Mouse (Mus musculus) embryonic fibroblast, embryonic 13.5 days (primary cell): ENCODE data around the gene Trappc11.

Source experiments
- CTCF ChIP-seq: IDR thresholded peaks from 2 replicates; pipeline ENCODE4 v1.5.1; 2011; ENCODE audit warnings: mild to moderate bottlenecking, control low read depth, low read length, moderate library complexity, borderline replicate concordance; ENCODE audit not compliant: insufficient read depth
- POLR2A ChIP-seq: IDR thresholded peaks from 2 replicates; pipeline ENCODE4 v1.6.1; 2011; ENCODE audit warnings: low read depth, mild to moderate bottlenecking, control low read depth, low read length, moderate library complexity

DNA sequence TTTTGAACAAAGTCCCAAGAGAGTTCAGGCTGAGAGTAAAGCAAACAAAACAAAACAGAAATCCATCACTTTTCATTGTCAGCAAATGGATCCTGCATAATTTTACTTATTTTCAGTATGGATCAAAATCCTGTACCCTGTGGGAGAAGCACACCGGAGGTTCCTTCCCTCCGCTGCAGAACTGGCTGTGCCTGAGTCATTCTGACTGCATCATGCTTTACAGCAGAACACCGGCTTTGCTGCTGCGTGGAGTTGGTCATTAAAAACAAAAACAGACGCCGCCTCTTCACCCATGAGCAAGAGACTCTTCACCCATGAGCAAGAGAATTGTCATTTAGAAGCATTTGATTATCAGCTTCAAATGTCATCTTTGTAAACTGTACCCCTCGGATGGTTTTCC is 27.5 kb upstream of the Trappc11 start:
- no peak for TF ChIP-seq POLR2A
- no peak for TF ChIP-seq CTCF
